Mouse (Mus musculus): Measurements from ENCODE around the gene Xrra1. TPM values are rescaled to one million over a fixed set of nuclear protein-coding genes. Genes with fewer than 3 reads are reported as not detected.
A peak's percentile ranks its signal among the peaks of the same experiment; 100 is the strongest.
"Not testable (repeated sequence)": the region's sequence is repeated elsewhere in the genome, so short reads cannot be mapped to it uniquely, and the experiment has no call there.

Gene Xrra1
- polyA plus RNA-seq, 1 experiment from 2014 or later, result 0.37 TPM

- no peak overlapping the region for H3K9ac ChIP-seq
- H3K36me3 ChIP-seq, result peaks cover 16% of the 10 kb centered on the region
- H3K4me2 ChIP-seq, result no peak overlapping the region
- H3K4me3 ChIP-seq, result no peak overlapping the region
- no peaks in the 10 kb centered on the region for H3K27me3 ChIP-seq (replicated peaks)
- peaks cover 5% of the 10 kb centered on the region; the same call in 1 of the 2 replicates for H3K4me1 ChIP-seq (replicated peaks)
- ATAC-seq (ENCODE audit: insufficient number of reproducible peaks, low FRiP score), result no peak
- no peak overlapping the region for H3K27ac ChIP-seq (ENCODE audit: poor library complexity, severe bottlenecking)
- no peaks in the 10 kb centered on the region for H3K9me3 ChIP-seq (replicated peaks)
- 78% methylated on average over 6 of the region's 6 CpGs for WGBS
Observed at GRCm38 (mm10) chr7:99953442-99954098, 94.7 kb downstream of the Xrra1 start.

GRCm38 (mm10) chr7:99954212-99954611 lies 95.3 kb downstream of the Xrra1 start:
- Histone ChIP-seq H3K27ac (ENCODE audit: poor library complexity, severe bottlenecking) (no peak overlapping the region), H3K4me1 (replicated peaks) (peaks cover 5% of the 10 kb centered on the region; the same call in 1 of the 2 replicates), H3K9me3 (replicated peaks) (no peaks in the 10 kb centered on the region), H3K4me2 (no peak overlapping the region), H3K36me3 (peaks cover 16% of the 10 kb centered on the region), H3K4me3 (no peak overlapping the region), H3K27me3 (replicated peaks) (no peaks in the 10 kb centered on the region), H3K9ac (no peak overlapping the region)
- no peak for ATAC-seq (ENCODE audit: insufficient number of reproducible peaks, low FRiP score)
- 96% methylated on average over 8 of the region's 8 CpGs for WGBS

- WGBS, result 96% methylated on average over 7 of the region's 7 CpGs
- no peak for ATAC-seq (ENCODE audit: insufficient number of reproducible peaks, low FRiP score)
- no peak overlapping the region for H3K9ac ChIP-seq
- no peak overlapping the region for H3K27ac ChIP-seq (ENCODE audit: poor library complexity, severe bottlenecking)
- H3K27me3 ChIP-seq (replicated peaks), result no peaks in the 10 kb centered on the region
- peaks cover 13% of the 10 kb centered on the region for H3K36me3 ChIP-seq
- no peak overlapping the region for H3K4me2 ChIP-seq
- H3K9me3 ChIP-seq (replicated peaks), result no peaks in the 10 kb centered on the region
- no peak overlapping the region for H3K4me3 ChIP-seq
- H3K4me1 ChIP-seq (replicated peaks), result peaks cover 5% of the 10 kb centered on the region; the same call in 1 of the 2 replicates
Observed at GRCm38 (mm10) chr7:99956095-99956494, 97.2 kb downstream of the Xrra1 start.

- Histone ChIP-seq H3K36me3 (0 out of 2 replicates have a peak, but pooled peaks cover 5% of the 10 kb centered on the region), H3K4me2 (no peak overlapping the region), H3K9ac (no peak overlapping the region), H3K9me3 (replicated peaks) (no peaks in the 10 kb centered on the region), H3K27ac (ENCODE audit: poor library complexity, severe bottlenecking) (no peak overlapping the region), H3K4me1 (replicated peaks) (peaks cover 7% of the 10 kb centered on the region), H3K27me3 (replicated peaks) (no peaks in the 10 kb centered on the region), H3K4me3 (no peak overlapping the region)
- WGBS, result 84% methylated on average over 12 of the region's 12 CpGs
- ATAC-seq (ENCODE audit: insufficient number of reproducible peaks, low FRiP score), result no peak
Observed at GRCm38 (mm10) chr7:99957226-99957965, 98.5 kb downstream of the Xrra1 start.

- H3K27ac ChIP-seq (ENCODE audit: poor library complexity, severe bottlenecking); H3K9ac ChIP-seq; H3K9me3 ChIP-seq (replicated peaks); H3K27me3 ChIP-seq (replicated peaks); H3K4me2 ChIP-seq; ATAC-seq (ENCODE audit: insufficient number of reproducible peaks, low FRiP score); H3K4me3 ChIP-seq; H3K36me3 ChIP-seq: not testable (repeated sequence)
- H3K4me1 ChIP-seq (replicated peaks), result peaks cover 27% of the 10 kb centered on the region
- 61% methylated on average over 2 of the region's 2 CpGs for WGBS
Observed at GRCm38 (mm10) chr7:99960571-99960970, 101.7 kb downstream of the Xrra1 start.

- no peak overlapping the region for H3K27ac ChIP-seq (ENCODE audit: poor library complexity, severe bottlenecking)
- H3K9ac ChIP-seq, result no peak overlapping the region
- H3K36me3 ChIP-seq, result no peaks in the 10 kb centered on the region
- no peak for ATAC-seq (ENCODE audit: insufficient number of reproducible peaks, low FRiP score)
- H3K4me1 ChIP-seq (replicated peaks), result peaks cover 34% of the 10 kb centered on the region
- H3K4me3 ChIP-seq, result no peak overlapping the region
- H3K27me3 ChIP-seq (replicated peaks), result no peaks in the 10 kb centered on the region
- 81% methylated on average over 2 of the region's 2 CpGs for WGBS
- H3K4me2 ChIP-seq, result no peak overlapping the region
- H3K9me3 ChIP-seq (replicated peaks), result no peaks in the 10 kb centered on the region
Observed at GRCm38 (mm10) chr7:99961518-99961917, 102.6 kb downstream of the Xrra1 start.

GRCm38 (mm10) chr7:99962536-99963236 lies 103.8 kb downstream of the Xrra1 start:
- H3K4me1 ChIP-seq (replicated peaks), result peaks cover 43% of the 10 kb centered on the region

GRCm38 (mm10) chr7:99963237-99963860 lies 104.4 kb downstream of the Xrra1 start:
- 84% methylated on average over 3 of the region's 3 CpGs for WGBS
- no peak for ATAC-seq (ENCODE audit: insufficient number of reproducible peaks, low FRiP score)
- no peaks in the 10 kb centered on the region for H3K9me3 ChIP-seq (replicated peaks)
- no peak overlapping the region for H3K9ac ChIP-seq
- H3K4me2 ChIP-seq, result no peak overlapping the region
- peaks cover 43% of the 10 kb centered on the region for H3K4me1 ChIP-seq (replicated peaks)
- H3K27me3 ChIP-seq (replicated peaks), result no peaks in the 10 kb centered on the region
- no peaks in the 10 kb centered on the region for H3K36me3 ChIP-seq
- no peak overlapping the region for H3K27ac ChIP-seq (ENCODE audit: poor library complexity, severe bottlenecking)
- H3K4me3 ChIP-seq, result no peak overlapping the region

More at GRCm38 (mm10) chr7:99962536-99963236, 103.8 kb downstream of the Xrra1 start:
- Histone ChIP-seq H3K4me2 (no peak overlapping the region), H3K9me3 (replicated peaks) (no peaks in the 10 kb centered on the region), H3K27ac (ENCODE audit: poor library complexity, severe bottlenecking) (0 out of 2 replicates have a peak overlapping the region, but pooled peaks have one; percentile 34), H3K4me3 (no peak overlapping the region), H3K9ac (no peak overlapping the region), H3K27me3 (replicated peaks) (no peaks in the 10 kb centered on the region), H3K36me3 (no peaks in the 10 kb centered on the region)
- 56% methylated on average over 8 of the region's 8 CpGs for WGBS
- no peak for ATAC-seq (ENCODE audit: insufficient number of reproducible peaks, low FRiP score)

- Histone ChIP-seq H3K4me1 (replicated peaks) (peaks cover 43% of the 10 kb centered on the region), H3K36me3 (no peaks in the 10 kb centered on the region), H3K4me3 (no peak overlapping the region), H3K27ac (ENCODE audit: poor library complexity, severe bottlenecking) (peak overlapping the region; percentile 61), H3K27me3 (replicated peaks) (no peaks in the 10 kb centered on the region), H3K9me3 (replicated peaks) (no peaks in the 10 kb centered on the region), H3K4me2 (peak overlapping the region; percentile 32), H3K9ac (peak overlapping the region; percentile 29; the same call in 1 of the 2 replicates)
- no peak for ATAC-seq (ENCODE audit: insufficient number of reproducible peaks, low FRiP score)
- WGBS, result 34% methylated on average over 9 of the region's 9 CpGs
Observed at GRCm38 (mm10) chr7:99965020-99965841, 106.3 kb downstream of the Xrra1 start.

GRCm38 (mm10) chr7:99966011-99966721 lies 107.2 kb downstream of the Xrra1 start:
- Histone ChIP-seq H3K4me2 (no peak overlapping the region), H3K9ac (no peak overlapping the region), H3K36me3 (no peaks in the 10 kb centered on the region), H3K27ac (ENCODE audit: poor library complexity, severe bottlenecking) (no peak overlapping the region), H3K4me3 (no peak overlapping the region), H3K4me1 (replicated peaks) (peaks cover 43% of the 10 kb centered on the region), H3K9me3 (replicated peaks) (no peaks in the 10 kb centered on the region), H3K27me3 (replicated peaks) (no peaks in the 10 kb centered on the region)
- WGBS, result 68% methylated on average over 9 of the region's 9 CpGs
- no peak for ATAC-seq (ENCODE audit: insufficient number of reproducible peaks, low FRiP score)
